Mouse (Mus musculus) stomach, embryonic 15.5 days (tissue): Measurements from ENCODE around the gene Dhdds. TPM values are rescaled to one million over a fixed set of nuclear protein-coding genes. Genes with fewer than 3 reads are reported as not detected.

Experiments
- ATAC-seq: fragments of 200-750 bp; cut with Nextera tagmentation; 2 replicates; pipeline ENCODE4 v1.8.0; 2017; ENCODE audit warnings: low read depth, moderate number of reproducible peaks, moderate TSS enrichment; ENCODE audit not compliant: insufficient read depth, low FRiP score
- H3K27ac ChIP-seq: fragments of 300-500 bp; sonication (generic); 2 replicates; pipeline ENCODE4 v1.5.1; 2015; ENCODE audit warnings: mild to moderate bottlenecking, inconsistent platforms
- H3K27me3 ChIP-seq: fragments of 300-500 bp; sonication (generic); replicated peaks from 2 replicates; pipeline ENCODE4 v1.6.1; 2015; ENCODE audit warnings: inconsistent platforms
- H3K36me3 ChIP-seq: fragments of 300-500 bp; sonication (generic); 2 replicates; pipeline ENCODE4 v1.6.1; 2015; ENCODE audit warnings: inconsistent platforms
- H3K4me1 ChIP-seq: fragments of 300-500 bp; sonication (generic); 2 replicates; pipeline ENCODE4 v1.6.1; 2015; ENCODE audit warnings: inconsistent platforms
- H3K4me2 ChIP-seq: fragments of 300-500 bp; sonication (generic); 2 replicates; pipeline ENCODE4 v1.6.1; 2015; ENCODE audit warnings: mild to moderate bottlenecking, inconsistent platforms
- H3K4me3 ChIP-seq: fragments of 300-500 bp; sonication (generic); replicated peaks from 2 replicates; pipeline ENCODE4 v1.5.1; 2015; ENCODE audit warnings: inconsistent platforms
- H3K9ac ChIP-seq: fragments of 300-500 bp; sonication (generic); 2 replicates; pipeline ENCODE4 v1.6.1; 2015; ENCODE audit warnings: inconsistent platforms
- H3K9me3 ChIP-seq: fragments of 300-500 bp; sonication (generic); 2 replicates; pipeline ENCODE4 v1.6.1; 2016; ENCODE audit warnings: inconsistent platforms
- WGBS: fragments of 180-500 bp; shearing (Covaris S2); methylation state at CpG from one replicate; pipeline ENCODE4 v1.1.7; 2015; 5-methylcytosine and 5-hydroxymethylcytosine counted together
- polyA plus RNA-seq: library from polyadenylated mRNA; unstranded; fragments of >200 nt; fragmentation: Nextera tagmentation; extraction: Ambion mirVana; gene quantifications from 2 replicates; pipeline ENCODE4 v1.2.1, GENCODE M21; 2015

Dhdds gene
- polyA plus RNA-seq, 1 experiment from 2014 or later = 39.9 TPM

DNA sequence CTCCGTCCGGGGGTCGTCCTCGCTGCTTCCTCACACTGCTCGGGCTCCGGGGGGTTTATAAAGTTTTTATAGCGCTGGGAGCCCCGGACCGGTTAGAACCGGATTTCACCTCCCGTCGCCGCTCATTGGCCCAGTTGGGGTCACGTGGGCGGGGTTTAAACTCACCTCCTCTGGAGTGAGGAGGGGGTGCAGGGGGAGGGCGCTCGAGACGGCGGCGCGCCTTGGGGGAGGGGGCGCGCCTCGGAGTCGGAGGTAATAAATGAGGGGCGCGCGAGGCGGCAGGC is 32.9 kb downstream of the Dhdds start:
- H3K27ac ChIP-seq = peak overlapping the region; percentile 100
- H3K4me1 ChIP-seq = peaks cover 17% of the 10 kb centered on the region
- H3K36me3 ChIP-seq = peaks cover 22% of the 10 kb centered on the region
- peak overlapping the region; percentile 92 for H3K9ac ChIP-seq
- H3K4me3 ChIP-seq = peak overlapping the region; percentile 75
- peak overlapping the region; percentile 97 for H3K4me2 ChIP-seq
- under 1% methylated on average over 29 of the region's 29 CpGs for WGBS
- peak; percentile 84 for ATAC-seq
- no peaks in the 10 kb centered on the region for H3K9me3 ChIP-seq
- H3K27me3 ChIP-seq = no peaks in the 10 kb centered on the region

DNA sequence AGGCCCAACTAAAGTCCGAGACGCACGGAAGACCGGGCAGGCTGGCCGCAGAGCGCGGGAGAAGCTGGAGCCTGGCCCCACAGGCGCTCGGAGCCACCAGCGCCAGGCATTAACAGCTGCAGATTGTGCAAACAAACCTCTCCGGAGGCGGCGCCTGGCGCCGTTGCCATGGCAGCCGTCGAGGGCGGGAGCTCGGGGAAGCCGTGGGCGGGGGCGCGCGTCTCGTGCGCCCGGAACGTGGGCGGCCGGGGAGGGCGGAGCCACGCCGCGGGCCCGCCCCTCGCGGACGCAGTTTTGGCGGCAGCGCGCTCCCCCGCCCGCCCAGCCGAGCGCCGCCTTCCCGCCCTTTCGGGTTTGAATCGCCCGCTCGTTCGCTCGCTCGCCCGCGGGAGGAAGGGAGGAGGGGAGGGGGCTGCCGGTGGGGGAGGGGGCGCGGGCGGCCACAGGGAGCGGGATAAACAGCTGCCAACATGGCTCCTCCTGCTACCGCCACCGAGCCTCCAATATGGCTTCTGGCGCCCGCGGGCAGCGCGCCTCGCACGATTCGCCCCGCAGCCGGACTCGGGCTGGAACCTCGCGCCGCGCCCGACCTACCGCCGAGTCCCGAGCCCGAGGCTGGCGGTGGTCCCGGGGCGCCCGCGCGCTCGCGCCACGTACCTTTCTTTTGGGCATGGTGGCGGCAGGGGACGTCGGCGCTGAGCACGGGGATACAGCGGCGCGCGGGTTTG is 33.4 kb downstream of the Dhdds start:
- no peaks in the 10 kb centered on the region for H3K27me3 ChIP-seq
- H3K4me1 ChIP-seq = peaks cover 17% of the 10 kb centered on the region
- peak overlapping the region; percentile 75 for H3K4me3 ChIP-seq
- ATAC-seq = peak; percentile 81
- H3K4me2 ChIP-seq = peak overlapping the region; percentile 97
- H3K9ac ChIP-seq = peak overlapping the region; percentile 92
- peak overlapping the region; percentile 100 for H3K27ac ChIP-seq
- peaks cover 22% of the 10 kb centered on the region for H3K36me3 ChIP-seq
- no peaks in the 10 kb centered on the region for H3K9me3 ChIP-seq
- under 1% methylated on average over 88 of the region's 101 CpGs for WGBS

DNA sequence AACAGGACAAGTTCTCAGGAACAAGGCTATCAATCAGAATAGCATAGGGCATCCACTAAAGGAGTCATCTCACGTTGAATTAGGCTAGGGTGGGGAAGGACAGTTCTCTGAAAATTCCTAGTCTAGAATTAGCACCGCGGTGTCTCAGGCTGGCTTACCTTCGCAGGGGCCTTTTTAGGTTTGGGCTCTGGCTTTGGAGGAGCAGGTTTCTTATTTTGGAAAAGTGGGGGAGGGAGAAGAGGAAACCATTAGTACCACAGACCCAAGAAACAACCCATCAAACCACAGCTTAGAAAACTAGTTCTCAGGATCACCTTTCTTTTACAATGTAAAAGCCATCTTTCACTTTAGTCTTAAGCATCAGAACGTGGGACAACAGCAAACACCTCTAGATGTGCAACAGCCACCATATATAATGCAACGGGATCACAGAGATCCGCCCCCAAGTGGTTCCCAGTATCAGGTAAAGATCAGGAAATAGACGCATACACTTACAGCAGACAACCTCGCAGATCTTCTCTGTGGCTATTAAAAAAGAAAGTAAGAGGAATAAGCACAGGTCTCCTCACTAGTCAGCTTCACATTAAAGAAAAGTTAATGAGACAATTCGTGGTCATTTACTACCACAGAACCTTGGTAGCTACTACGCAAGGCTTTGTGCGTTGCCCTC is 34.3 kb downstream of the Dhdds start:
- ATAC-seq = no peak
- Histone ChIP-seq H3K4me3 (peak overlapping the region; percentile 75), H3K27me3 (no peaks in the 10 kb centered on the region), H3K27ac (peak overlapping the region; percentile 52; the same call in 1 of the 2 replicates), H3K9ac (peak overlapping the region; percentile 2; the same call in 1 of the 2 replicates), H3K36me3 (peaks cover 22% of the 10 kb centered on the region), H3K4me2 (peak overlapping the region; percentile 58), H3K9me3 (no peaks in the 10 kb centered on the region), H3K4me1 (peaks cover 17% of the 10 kb centered on the region)
- 29% methylated on average over 12 of the region's 12 CpGs for WGBS

DNA sequence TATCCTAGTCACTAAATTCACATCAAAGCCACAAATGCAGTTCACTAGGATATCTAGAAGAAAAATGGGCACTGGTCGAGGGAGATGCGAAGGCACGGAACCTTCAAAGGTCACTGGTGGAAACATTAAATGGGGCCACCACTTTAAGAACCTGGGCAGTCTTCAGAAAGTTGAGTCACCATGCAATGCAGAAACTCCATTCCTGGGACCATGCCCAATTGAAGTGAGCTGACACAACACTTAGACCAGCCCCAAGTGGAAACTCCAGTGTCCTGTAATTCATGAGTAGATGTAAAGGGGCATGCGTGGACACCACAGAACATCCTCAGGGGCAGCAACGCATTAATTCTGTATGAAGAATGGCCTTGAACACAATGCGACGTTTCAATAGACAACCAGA is 38.2 kb downstream of the Dhdds start:
- Histone ChIP-seq H3K4me1 (peaks cover 6% of the 10 kb centered on the region; the same call in 1 of the 2 replicates), H3K9ac (no peak overlapping the region), H3K36me3 (peaks cover 22% of the 10 kb centered on the region), H3K4me3 (no peak overlapping the region), H3K4me2 (no peak overlapping the region), H3K27me3 (no peaks in the 10 kb centered on the region), H3K27ac (no peak overlapping the region), H3K9me3 (no peaks in the 10 kb centered on the region)
- 80% methylated on average over 7 of the region's 7 CpGs for WGBS
- ATAC-seq = no peak

DNA sequence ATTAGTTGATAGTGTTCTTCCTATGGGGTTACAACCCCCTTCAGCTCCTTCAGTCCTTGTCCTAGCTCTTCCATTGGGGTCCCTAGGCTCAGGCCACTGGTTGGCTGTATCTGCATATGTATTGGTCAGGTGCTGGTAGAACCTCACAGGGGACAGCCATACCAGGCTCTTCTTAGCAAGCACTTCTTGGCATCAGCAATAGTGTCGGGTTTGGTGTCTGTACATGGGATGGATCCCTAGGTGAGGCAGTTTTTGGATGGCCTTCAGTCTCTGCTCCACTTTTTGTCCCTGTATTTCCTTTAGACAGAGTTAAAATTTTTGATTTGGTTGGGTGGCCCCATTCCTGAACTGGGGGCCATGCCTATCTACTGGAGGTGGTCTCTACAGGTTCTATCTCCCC is 41.8 kb downstream of the Dhdds start:
- no peak overlapping the region for H3K4me3 ChIP-seq
- peaks cover 6% of the 10 kb centered on the region for H3K36me3 ChIP-seq
- no peaks in the 10 kb centered on the region for H3K4me1 ChIP-seq
- ATAC-seq = no peak
- H3K27ac ChIP-seq = no peak overlapping the region
- 81% methylated on average over 1 of the region's 1 CpGs for WGBS
- no peak overlapping the region for H3K9ac ChIP-seq
- H3K9me3 ChIP-seq = no peaks in the 10 kb centered on the region
- no peak overlapping the region for H3K4me2 ChIP-seq
- no peaks in the 10 kb centered on the region for H3K27me3 ChIP-seq

DNA sequence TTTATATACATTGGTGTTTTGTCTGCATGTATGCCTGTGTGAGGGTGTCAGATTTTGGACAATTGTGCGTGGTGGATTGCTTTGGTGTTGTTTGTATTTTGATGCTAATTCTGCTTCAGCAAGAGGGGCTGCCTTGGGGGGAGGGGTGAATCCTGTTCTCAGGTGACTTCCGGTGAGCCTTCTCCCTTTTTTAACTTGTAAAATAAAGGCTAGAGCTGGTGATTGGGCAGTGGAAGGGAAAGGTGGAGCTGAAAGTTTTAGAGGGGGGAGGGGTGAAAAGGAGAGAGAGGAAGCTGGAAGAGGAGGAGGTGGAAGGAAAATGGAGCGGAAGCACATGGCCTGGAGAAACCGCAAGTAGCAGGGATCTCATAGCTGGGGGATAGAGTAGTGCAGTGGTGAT is 44.4 kb downstream of the Dhdds start:
- Histone ChIP-seq H3K4me3 (no peak overlapping the region), H3K27me3 (no peaks in the 10 kb centered on the region), H3K27ac (no peak overlapping the region), H3K9me3 (no peaks in the 10 kb centered on the region), H3K9ac (no peak overlapping the region), H3K36me3 (no peaks in the 10 kb centered on the region), H3K4me2 (no peak overlapping the region), H3K4me1 (no peaks in the 10 kb centered on the region)
- WGBS = 83% methylated on average over 4 of the region's 4 CpGs
- no peak for ATAC-seq

DNA sequence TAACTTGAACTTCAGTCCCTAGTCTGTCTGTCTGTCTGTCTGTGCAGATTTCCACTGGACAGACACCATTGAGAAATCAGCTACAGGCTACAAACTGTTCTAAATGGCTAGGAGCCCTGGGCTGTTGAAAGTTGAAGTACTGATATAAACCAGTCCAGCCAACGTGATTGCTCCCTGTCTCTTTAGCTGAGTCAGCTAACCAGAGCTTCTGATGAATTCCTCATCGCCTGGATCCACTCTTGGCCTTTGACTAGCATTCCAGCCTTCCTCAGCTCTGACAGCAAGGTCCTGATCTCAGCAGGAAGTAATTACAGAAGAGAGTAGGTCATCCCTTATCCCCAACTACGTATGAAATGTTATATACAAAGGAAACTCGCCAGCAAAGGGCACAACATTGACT is 54.0 kb downstream of the Dhdds start:
- 35% methylated on average over 4 of the region's 4 CpGs for WGBS
- no peak for ATAC-seq

DNA sequence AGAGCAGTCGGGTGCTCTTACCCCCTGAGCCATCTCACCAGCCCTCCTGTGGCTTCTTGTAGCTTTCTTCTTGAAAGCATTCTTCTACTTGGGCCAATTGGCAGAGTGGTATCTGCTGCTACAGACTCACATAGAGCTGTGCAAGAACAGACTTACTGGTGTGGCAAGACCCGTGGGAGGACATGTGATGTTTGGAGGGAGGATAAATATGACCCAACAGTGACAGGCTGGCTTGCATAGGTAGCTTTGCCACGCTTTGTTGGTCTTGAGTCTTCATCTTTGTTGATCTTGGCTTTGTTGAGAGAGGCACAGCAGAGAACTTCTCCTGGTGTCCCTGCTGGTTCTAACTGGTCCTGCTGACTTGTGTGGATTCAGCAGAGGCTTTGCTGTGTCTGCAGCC is 56.9 kb downstream of the Dhdds start:
- Histone ChIP-seq H3K4me1 (no peaks in the 10 kb centered on the region), H3K4me2 (no peak overlapping the region), H3K4me3 (no peak overlapping the region), H3K36me3 (no peaks in the 10 kb centered on the region), H3K27ac (no peak overlapping the region), H3K27me3 (no peaks in the 10 kb centered on the region), H3K9ac (no peak overlapping the region), H3K9me3 (no peaks in the 10 kb centered on the region)
- no peak for ATAC-seq
- WGBS = 66% methylated on average over 3 of the region's 3 CpGs

More for the DNA sequence above, 54.0 kb downstream of the Dhdds start:
- Histone ChIP-seq H3K4me1 (no peaks in the 10 kb centered on the region), H3K27ac (no peak overlapping the region), H3K27me3 (no peaks in the 10 kb centered on the region), H3K36me3 (no peaks in the 10 kb centered on the region), H3K9ac (no peak overlapping the region), H3K9me3 (no peaks in the 10 kb centered on the region), H3K4me3 (no peak overlapping the region), H3K4me2 (no peak overlapping the region)

DNA sequence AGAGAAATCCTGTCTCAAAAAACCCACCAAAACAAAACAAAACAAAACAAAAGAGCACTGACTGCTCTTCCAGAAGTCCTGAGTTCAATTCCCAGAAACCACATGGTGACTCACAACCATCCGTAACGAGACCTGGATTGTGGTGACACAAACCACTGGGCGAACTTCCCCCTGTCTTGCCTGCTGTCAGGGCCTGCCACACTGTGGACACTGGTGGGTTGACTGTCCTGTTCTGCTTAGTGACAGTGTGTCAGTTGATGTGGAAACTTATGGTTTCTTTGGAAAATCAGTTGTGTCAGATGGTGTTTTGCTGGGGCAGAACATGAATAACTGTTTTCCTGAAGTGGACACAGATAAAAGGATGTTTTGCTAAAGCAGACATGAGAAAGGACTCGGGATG is 58.0 kb downstream of the Dhdds start:
- no peaks in the 10 kb centered on the region for H3K36me3 ChIP-seq

DNA sequence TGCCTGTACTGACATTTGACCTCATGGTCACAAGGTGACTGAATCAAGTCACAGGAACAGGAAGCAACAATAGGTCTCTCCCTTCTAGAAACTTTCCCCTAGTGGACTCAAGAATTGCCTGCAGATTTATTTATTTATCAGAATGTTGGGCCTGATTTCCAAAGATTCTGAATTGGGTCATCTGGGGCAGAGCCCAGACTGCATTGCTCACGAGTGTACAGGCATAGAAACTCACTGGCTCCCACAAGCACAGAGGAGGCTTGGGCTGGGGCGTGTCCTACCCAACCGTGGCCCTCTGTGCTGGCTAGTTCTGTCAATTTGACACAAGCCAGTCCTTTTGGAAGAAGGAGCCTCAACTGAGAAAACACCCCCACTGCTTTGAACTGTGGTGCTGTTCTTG is 59.1 kb downstream of the Dhdds start:
- WGBS = 40% methylated on average over 3 of the region's 3 CpGs
- no peak overlapping the region for H3K27ac ChIP-seq
- H3K4me2 ChIP-seq = no peak overlapping the region
- no peaks in the 10 kb centered on the region for H3K36me3 ChIP-seq
- no peak overlapping the region for H3K9ac ChIP-seq
- no peaks in the 10 kb centered on the region for H3K4me1 ChIP-seq
- no peaks in the 10 kb centered on the region for H3K27me3 ChIP-seq
- H3K9me3 ChIP-seq = no peaks in the 10 kb centered on the region
- no peak overlapping the region for H3K4me3 ChIP-seq
- no peak for ATAC-seq

More for the DNA sequence above, 58.0 kb downstream of the Dhdds start:
- no peak overlapping the region for H3K27ac ChIP-seq
- H3K4me3 ChIP-seq = no peak overlapping the region
- ATAC-seq = no peak
- no peaks in the 10 kb centered on the region for H3K9me3 ChIP-seq
- H3K27me3 ChIP-seq = no peaks in the 10 kb centered on the region
- no peak overlapping the region for H3K9ac ChIP-seq
- no peaks in the 10 kb centered on the region for H3K4me1 ChIP-seq
- no peak overlapping the region for H3K4me2 ChIP-seq
- WGBS = 91% methylated on average over 4 of the region's 4 CpGs

DNA sequence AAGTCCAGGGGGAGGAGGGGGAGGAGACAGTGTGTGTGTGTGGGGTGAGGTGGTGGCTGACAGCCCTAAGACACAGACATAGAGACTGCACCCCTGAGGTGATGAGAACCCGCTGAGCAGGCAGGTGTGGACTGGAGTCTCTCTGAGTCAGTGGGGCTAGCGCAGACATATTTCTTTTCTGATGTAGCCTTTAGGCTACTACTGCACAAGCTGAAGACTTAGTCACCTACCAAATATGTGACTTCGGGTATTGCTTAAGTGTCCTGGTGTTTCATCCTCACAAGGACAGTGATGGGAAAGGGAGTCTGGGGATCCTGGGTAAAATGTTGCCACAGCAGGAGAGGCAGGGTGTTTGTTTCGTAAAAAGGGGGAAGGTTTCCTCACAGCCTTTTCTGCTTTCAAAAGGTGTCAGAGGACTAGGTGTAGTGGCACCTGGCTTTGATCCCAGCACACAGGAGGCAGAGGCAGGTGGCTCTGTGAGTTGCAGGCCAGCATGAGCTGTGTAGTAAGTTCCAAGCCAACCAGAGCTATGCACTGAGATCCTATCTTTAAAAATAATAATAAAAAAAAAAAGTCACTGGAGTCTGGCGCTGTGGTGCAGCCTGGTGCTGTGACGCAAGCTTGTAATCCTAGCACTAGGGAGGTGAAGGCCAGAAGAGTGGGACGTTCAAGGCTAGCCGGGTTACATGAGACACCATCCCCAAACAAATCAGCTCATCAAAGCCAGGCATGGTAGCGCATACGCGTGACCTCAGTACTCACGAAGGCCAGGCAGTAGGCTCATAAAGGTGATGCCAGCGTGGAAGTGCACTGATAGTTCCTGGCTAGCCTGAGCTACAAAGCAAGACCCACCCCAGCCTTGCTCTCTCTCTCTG is 60.1 kb downstream of the Dhdds start:
- H3K4me2 ChIP-seq = no peak overlapping the region
- H3K36me3 ChIP-seq = no peaks in the 10 kb centered on the region
- H3K27ac ChIP-seq = no peak overlapping the region
- no peaks in the 10 kb centered on the region for H3K27me3 ChIP-seq
- 69% methylated on average over 13 of the region's 13 CpGs for WGBS
- H3K9ac ChIP-seq = no peak overlapping the region
- H3K4me3 ChIP-seq = no peak overlapping the region
- ATAC-seq = no peak
- H3K9me3 ChIP-seq = no peaks in the 10 kb centered on the region
- H3K4me1 ChIP-seq = no peaks in the 10 kb centered on the region

DNA sequence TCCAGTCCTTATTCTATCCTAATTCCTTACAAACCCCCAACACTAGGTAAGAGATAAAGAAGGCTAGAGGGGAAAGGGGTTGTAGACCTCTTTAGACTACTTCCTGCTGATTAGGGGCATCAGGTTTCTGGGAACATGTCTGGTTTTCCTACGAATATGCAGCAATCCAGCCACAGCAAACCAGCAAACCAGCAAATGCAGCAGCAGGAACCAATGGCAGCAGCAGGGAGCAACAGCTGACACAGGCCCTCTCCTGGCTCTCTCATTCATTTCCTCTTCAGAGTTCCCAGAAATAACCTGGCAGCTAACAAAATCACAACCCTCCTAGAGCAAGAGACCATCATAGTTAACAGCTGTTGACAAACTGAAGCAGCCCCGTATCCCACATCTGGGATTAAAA is 62.6 kb downstream of the Dhdds start:
- Histone ChIP-seq H3K27me3 (no peaks in the 10 kb centered on the region), H3K4me1 (no peaks in the 10 kb centered on the region), H3K27ac (no peak overlapping the region), H3K9ac (no peak overlapping the region), H3K4me2 (no peak overlapping the region), H3K9me3 (no peaks in the 10 kb centered on the region), H3K4me3 (no peak overlapping the region), H3K36me3 (no peaks in the 10 kb centered on the region)
- ATAC-seq = no peak
- WGBS = 37% methylated on average over 2 of the region's 2 CpGs
